Mouse (Mus musculus) lung, postnatal 36 days (tissue): ENCODE measurements around the gene Zfp219.
A peak's percentile ranks its signal among the peaks of the same experiment; 100 is the strongest.

ENCODE experiments used
- DNase-seq: peaks from one replicate; pipeline ENCODE4 v3.0.0; 2022; ENCODE audit warnings: mixed read lengths

Zfp219 gene

GRCm38 (mm10) chr14:52018248-52019050, 2.1 kb downstream of the Zfp219 start:
- DNase-seq: no peak

DNA sequence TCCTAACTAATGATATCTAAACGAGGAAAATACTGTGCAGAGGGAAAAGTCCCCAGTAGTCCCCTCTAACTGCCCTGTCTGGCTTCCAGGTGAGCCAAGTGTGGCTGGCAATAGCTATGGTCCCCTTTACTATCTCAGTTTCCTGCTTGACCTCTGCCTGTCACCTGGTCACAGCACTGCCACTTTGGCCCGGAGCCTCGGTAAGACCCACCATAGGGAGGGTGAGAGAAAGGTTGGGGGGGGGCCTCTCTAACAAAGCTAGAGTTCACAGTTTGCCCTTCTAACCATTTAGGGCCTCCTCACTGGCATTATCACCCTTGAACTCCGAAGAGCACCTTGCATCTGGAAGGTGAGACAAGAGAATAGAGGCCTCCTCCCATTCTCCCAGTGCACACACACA, 2.9 kb downstream of the Zfp219 start:
- no peak for DNase-seq

DNA sequence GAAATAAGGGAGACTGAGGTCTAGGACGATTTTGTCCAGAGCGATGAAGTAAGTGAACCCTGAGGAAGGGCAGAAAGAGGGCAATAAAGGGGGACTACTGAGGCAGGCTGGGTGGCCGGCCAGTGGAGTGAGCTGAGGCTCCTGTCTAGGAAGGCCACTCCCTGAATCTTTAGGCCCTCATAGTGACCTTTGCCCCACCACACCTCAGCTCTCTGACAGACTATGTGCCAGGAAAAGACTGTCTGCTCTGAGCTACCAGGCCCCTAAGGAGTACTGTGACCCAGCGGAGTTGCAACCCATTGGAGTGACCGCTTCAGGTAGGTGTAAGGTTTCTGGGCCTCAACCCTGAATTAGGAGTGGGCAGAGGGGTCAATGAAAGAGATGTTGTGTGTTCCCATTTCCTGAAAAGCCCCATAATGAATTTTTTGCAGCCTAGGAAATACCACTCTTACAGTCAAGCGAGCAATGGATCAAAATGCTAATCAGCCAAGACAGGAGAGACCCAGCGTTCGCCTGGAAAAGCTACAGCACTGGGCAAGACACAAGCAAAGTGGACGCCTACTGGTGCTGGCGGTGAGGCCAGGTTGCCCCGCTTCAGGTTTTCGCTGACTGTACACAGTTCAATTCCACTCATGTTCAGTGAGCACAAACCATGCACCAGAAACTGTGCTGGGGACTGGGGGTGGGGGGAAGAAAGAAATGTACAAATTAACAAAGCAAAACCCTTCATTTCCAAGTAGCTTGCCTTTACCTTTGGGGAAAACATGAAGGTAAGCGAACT, 3.7 kb downstream of the Zfp219 start:
- DNase-seq: no peak

DNA sequence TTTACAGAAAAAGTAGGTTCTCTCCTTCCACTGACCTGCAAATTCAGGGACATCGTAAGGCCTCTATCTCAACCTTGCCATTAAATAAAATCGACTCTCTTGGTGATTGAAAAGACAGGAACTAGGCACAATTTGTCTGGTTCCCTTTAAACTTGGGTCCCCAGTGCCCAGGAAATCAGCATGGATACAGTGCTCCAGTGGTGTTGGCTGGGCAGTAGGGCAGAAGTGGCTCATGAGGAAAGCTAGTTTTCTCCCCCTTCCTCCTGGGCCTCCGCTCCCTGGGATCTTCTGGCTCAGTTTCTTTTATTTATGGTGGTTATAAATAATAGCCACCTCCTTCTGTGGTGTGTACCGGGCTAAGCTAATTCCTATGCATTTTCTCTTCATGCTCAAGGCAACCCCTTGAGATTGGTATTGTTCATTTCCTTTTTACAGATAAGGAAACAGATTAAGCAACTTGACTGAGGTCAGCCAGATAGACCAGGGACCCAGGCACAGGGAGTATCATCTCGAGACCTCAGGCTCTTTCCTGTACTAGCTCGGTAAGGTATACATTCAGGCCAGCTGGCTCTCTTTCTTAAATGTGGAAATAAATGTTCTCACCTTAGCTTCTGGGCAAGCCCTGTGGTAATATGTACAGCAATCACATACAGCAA, 5.0 kb downstream of the Zfp219 start, which contains the start of gene Tmem253:
Tmem253 (plus strand) TSS at position 214 of the 656 bp plus-strand sequence.
- no peak for DNase-seq

DNA sequence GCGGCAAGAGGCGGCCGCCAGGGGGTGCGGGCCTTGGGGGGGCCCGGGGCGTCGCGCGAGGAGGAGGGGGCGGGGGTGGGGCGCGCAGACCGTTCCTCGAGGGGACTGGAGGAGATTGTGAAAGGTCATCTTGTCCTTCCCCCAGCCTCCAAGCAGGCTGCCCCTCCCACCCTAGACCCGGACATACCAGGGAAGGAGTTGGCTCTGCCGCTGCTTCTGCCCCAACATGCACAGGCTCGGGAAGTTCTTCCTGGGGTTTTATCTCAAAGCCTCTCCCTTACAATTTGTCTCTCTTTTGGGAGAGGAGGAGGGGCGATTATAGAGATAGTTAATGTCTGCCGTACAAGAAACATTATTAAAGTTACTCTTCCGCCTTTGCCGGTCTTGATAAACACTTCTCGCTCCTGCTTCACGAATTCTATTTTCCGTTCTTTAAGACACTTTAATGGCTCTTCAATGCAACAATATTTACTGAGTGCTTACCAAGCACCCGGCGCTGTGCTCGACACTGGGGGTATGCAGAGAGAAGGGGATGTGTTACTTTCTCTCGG, 5.7 kb downstream of the Zfp219 start:
- DNase-seq: peak; percentile 75

GRCm38 (mm10) chr14:52014271-52014760, 6.2 kb downstream of the Zfp219 start:
- no peak for DNase-seq

DNA sequence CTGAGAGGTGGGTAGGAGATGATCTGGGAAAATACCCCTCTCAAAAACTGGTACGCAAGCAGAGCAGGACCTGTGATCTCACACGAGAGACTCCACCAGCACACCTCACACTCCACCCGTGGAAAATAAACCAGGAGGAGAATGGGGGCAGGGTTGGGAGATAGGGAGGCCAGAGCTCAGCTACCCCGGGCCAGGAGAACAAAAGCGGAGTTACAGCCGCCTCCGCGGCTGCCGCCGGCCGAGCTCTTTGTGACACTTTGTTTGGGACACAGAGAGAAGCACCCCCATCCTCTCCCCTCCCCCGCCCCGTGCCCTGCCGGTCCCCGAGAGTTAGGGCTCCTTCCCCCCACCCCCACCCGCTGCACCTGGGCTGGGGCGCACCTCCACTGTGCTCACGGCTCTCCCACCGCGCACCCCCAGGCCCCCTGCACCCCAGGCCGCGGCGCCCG, 6.7 kb downstream of the Zfp219 start:
- peak; percentile 33 for DNase-seq

GRCm38 (mm10) chr14:52013021-52013610, 7.4 kb downstream of the Zfp219 start:
- DNase-seq: no peak

DNA sequence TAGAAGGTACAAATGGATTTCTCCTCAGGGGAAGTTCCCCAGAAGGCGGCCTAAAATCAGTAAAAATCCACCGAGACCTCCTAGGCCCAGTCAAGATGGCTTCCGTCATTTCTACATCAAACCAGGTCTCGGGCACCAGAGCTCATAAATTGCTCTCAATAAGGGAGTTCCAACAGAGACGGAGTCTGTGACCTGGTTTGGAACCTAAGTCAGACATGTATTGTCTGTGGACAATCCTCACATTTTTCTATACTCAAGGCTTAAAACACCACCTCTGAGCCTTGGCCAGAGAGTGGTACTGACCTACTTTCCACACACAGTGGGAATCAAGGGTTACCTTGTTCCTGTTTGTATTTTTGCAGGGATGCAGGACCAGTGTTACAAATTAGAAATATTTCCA, 8.0 kb downstream of the Zfp219 start:
- no peak for DNase-seq

- no peak for DNase-seq
Observed at GRCm38 (mm10) chr14:52012085-52012484, 8.4 kb downstream of the Zfp219 start.

DNA sequence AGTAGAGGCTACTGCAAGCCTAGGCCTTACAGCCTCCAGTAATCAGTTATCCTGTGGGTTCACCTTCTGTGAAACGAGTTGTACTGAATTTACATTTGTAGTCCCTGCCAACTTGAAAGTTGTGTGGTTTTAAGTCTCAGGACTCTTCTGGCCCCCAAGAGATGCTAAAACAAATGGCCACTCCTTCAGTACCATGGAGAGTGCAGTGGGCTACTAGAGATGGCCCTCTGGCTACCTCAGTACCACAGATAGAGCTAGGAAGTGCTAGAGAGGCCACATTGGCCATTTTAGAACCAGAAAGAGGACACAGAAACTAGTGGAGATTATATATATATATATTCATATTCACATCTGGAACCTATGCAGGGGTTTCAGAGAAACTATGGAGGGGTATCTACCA, 8.8 kb downstream of the Zfp219 start:
- no peak for DNase-seq

GRCm38 (mm10) chr14:52010446-52011111, 10.0 kb downstream of the Zfp219 start:
- DNase-seq: no peak

GRCm38 (mm10) chr14:52009841-52010240, 10.7 kb downstream of the Zfp219 start:
- DNase-seq: no peak

GRCm38 (mm10) chr14:52009361-52009760, 11.2 kb downstream of the Zfp219 start:
- DNase-seq: no peak

DNA sequence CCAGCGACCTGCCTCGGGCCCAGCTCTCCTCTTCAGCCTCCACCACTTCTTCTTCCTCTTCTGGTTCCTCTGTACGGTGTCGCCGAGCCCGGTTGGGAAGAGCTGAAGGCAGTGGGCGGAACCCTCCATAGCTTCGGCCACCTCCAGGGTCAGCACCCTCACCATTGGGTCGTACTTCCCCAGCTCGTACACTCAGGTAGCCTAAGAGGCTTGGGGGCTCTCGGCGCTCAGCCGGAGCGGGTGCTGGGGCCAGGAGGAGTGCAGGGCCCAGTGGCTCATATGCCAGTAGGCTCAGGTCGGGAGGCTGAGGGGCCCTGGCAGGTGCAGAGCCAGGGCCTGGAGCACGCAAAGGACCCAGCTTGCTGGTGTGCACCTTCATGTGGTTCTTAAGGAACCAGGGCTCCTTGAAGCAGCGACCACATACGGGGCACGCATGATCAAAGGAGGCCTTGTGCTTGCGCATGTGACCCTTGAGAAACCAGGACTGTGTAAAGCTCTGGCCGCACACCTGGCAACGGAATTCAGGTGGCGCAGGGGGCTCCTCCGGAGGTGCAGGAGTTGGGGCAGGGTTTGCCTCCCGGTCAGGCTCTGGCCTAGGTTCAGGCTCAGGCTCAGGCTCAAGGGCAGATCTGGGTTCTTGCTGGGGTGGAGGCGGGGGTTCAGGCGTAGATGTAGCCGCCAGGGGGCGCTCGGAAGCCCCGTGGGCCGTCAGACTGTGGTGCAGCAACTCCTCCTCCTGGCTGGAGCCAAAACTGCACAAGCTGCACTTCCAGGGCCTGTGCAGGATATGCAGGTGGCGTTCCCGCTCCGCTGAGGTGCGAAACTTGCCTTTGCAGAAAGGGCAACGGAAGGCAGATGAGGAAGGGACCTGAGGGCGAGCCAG, 12.0 kb downstream of the Zfp219 start:
- peak; percentile 93 for DNase-seq

DNA sequence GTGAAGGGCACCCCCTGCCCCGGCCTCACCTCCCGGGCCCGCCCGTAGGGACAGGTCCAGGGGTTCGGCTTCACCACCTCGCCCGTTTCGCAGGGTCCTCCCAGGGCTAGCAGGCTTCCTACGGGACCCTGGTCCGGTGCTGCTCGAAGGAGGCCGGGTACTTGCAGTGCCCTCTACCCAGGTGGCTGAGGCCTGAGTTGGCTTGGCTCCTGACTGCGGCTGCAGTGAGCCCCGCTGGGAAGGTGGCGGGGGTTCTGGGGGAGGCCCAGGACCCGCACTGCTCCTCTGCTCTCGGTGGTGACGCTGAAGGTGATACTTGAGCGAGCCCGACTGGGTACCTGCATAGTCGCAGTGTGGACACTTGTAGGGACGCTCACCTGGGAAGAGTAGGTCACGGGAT, 13.8 kb downstream of the Zfp219 start:
- no peak for DNase-seq

DNA sequence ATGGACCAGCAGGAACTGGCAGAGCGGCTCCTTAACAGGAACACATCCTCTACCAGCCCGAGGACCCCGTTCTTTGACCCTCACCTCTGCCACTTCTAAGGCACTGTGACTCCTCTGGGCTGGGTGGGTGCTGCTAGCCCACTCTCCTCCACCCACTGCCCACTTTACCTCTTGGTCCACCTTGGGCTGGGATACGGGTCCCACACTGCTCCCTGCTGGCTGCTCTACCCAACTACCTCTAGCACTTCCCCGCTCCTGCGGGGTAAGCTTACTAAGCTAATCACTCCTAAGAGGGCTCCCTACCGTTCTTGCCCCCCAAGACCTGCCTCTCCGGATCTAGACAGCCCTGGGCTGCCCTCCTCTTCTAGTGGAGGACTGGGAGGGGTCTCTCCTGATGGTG, 14.3 kb downstream of the Zfp219 start:
- no peak for DNase-seq

DNA sequence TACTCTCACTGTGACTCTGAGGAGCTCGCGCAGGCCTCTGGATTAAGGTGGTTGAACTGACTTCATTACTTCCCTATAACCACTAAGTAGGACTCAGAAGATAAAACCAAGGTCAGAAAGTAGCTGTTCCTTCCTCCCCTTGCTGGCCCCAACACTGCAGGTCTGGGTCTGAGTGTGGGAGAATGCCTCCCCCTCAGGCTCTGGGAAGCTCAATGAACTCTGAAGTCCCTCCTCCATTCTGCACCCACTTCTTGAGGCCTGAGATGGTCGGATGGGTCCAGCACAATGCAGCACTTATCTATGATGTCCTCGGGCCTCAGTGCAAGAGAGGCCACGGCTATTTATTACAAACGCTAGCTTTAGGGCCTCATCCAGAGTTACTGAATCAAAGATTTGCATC, 14.9 kb downstream of the Zfp219 start:
- DNase-seq: no peak

GRCm38 (mm10) chr14:52005141-52005540, 15.4 kb downstream of the Zfp219 start:
- DNase-seq: no peak

DNA sequence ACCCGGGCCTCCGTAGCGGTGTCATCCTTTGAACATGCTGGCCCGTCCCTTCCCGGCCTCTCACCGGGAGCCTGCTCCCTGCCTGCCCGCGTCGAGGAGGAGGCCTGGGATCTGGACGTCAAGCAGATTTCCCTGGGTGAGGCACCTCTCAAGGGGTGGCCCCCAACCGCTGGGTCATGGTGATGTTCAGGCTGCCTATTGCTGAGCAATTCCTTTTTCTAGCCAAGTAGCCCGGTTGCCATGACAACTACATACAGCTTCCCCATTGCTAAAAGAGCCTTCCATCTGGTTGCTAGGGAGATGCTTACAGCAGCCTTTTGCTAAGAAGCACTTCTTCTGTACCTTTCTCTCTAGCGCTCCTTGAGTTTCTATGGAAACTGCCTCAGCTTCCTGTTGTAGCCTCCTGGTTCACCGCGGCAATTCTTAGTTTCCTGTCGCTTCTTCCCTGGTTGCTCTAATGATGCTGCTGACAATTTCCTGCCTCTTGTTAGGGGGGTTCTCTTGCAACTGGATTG, 16.5 kb downstream of the Zfp219 start:
- DNase-seq: no peak

- DNase-seq: no peak
Observed at GRCm38 (mm10) chr14:51997483-51997882, 23.1 kb downstream of the Zfp219 start.
